Mouse (Mus musculus): ENCODE measurements around the gene Sorcs3. TPM values are rescaled to one million over a fixed set of nuclear protein-coding genes. Genes with fewer than 3 reads are reported as not detected.

The Sorcs3 gene
- polyA plus RNA-seq (2012; rRNA removed) = 14.3 and 17.7 TPM in 2 replicates

DNA sequence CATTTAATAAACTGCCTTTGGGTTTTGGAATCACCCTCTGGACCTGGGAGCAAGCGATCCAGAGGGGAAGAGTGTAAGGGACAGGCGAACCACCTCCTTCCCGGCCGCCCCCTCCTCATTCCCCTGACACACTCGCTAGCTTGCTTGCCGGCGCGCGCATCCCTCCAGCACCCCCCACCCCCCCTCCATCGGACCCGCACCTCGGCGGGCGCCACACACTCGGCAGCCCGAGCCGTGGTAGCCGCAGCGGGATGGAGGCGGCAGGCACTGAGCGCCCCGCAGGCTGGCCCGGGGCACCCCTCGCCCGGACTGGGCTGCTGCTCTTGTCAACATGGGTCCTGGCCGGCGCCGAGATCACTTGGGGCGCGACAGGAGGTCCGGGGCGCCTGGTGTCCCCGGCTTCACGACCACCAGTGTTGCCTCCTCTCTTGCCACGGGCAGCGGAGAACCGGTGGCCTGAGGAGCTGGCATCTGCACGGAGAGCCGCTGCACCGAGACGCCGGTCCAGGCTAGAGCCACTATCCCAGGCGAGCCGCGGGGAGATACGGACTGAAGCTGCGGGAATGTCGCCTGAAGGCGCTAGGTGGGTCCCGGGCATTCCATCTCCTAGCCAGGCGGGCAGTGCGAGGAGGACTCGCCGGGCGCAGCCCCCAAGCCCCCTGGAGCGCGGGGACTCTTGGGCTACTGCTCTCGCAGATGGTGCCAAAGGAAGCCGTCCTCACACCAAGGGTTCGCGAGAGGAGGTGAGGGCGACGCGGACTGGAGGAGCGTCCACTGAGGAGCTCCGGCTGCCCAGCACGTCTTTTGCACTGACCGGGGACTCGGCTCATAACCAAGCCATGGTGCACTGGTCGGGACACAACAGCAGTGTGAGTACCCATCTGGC is at the start of gene Sorcs3:
Gene Sorcs3 (plus strand): TSS at position 97 of the 886 bp plus-strand sequence.
- peak in 1 of 2 experiments; percentile 24 for DNase-seq (ENCODE audit: extremely low spot score in 1 of 2, low spot score in 1 of 2)

DNA sequence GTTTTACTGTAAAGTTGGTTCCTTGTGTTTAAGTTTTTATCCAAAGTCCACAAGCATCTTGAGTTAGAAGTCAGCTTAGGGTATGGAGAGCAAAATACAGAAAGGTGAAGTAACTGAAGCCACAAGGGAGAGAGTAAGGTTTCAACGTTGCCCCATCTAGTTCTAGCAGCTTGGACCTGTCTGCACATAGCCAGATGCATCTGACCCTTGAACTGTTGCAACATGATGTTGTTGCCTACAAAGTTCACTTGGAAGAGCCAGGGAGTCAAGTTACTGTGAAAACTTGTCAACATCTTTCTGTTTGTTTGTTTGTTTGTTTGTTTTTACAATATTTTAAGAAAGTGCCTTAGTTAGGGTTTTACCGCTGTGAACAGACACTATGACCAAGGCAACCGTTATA is 40.5 kb upstream of the Sorcs3 start:
- no peak for DNase-seq (ENCODE audit: extremely low spot score in 1 of 2, low spot score in 1 of 2)

DNA sequence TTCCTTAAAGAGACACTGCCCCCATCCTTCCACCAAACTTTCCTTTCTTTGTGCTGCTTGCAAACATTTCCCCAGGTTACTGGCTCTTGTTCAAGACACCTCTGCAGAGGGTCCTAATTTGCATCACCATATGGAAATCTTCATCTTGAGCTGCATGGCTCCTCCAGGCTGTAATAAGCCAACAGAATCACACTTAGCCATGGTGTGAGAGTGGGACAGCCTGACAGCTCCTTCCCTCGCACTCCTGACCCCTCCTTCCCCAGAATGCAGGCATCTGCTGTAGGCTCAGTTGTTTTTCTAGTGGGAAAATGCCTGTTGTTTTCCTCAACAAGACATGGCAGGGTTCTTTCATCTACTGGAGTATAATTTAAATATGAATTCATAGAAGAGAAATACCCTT is 38.7 kb upstream of the Sorcs3 start:
- peak; percentile 27 to 65 for DNase-seq (ENCODE audit: extremely low spot score in 1 of 2, low spot score in 1 of 2)

DNA sequence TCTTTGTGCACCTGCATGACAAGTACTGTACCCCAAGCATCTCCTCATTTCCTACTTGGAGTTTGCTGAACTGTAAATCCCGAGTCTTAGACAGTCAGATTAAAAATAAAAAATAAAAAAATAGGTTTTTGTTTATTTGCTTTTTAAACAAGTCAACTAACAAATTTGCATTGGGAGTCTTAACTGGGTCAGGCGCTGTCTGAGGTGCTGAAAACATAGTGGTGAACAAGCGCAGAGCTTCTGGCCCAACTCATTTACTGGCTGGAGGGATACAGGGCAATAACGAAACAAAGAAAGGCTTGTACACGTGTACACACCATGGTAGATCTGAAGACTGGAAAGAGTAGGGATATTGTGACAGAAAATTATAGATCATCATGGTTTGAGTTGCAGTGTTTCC is 37.5 kb upstream of the Sorcs3 start:
- no peak for DNase-seq (ENCODE audit: extremely low spot score in 1 of 2, low spot score in 1 of 2)

DNA sequence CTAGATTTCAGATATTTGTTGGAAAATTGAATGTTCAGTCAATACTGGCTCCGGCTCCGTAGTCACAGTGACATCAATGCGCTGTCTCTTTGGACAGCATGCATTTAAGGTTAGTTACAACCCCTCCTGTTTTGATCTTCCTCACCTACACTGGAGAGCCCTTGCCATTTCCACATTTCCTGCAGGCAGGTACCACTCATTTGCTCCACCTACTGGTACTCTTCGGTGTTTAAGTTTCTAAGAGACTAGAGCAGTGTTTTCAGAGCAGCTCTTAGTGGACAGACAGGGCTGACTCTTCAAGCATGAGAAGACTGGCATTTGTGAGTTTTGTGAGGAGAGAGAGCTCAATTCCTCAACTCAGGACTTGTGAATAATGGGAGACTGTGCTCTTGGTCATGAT is 31.1 kb upstream of the Sorcs3 start:
- peak in 1 of 2 experiments; percentile 39 for DNase-seq (ENCODE audit: extremely low spot score in 1 of 2, low spot score in 1 of 2)

DNA sequence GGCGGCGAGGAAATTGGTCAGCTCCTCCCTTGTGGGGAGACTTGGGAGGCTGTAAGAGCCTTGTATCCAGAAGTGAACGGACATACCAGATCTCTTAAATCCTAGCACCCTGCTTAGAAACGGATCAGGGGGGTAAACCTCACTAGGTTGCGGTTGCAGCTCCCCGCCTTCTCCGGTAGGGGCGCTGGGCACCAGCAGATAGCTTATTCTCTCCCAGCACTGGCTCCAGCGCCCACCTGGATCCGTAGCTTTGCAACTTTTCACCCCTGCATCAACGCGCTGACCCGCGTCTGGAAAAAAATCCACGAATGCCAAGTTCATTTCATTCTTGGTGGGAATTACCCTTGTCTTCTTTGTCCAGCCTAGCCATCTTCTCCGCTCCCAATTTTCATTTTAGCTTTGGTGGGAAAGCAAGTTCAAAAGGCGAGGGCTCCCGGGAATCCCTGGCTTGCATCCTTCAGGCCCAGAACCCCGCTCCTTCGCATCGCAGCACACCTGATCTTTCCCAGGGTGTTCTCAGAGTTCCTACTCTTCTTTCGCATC is 1.8 kb upstream of the Sorcs3 start:
- peak in 1 of 2 experiments; percentile 92 for DNase-seq (ENCODE audit: extremely low spot score in 1 of 2, low spot score in 1 of 2)

DNA sequence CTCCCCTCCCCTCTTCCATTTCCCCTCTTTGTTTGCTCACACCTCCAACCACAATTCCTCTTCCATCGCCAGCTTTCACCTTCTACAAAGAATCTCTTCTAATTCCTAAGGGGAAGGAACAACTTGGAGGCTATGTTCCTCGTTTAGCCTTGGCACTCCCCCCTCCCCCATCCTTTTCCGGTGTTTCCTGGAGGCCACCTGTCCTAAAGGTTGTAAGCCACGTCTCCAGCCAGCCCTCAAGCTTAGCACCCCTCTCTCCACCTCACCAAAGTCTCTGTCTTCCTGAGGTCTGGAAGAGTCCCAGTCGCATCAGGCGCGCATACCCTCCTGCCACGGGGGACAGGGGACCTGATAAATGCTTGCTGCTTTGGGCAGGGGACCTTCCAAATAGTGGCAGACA is 1.3 kb upstream of the Sorcs3 start:
- peak in 1 of 2 experiments; percentile 27 for DNase-seq (ENCODE audit: extremely low spot score in 1 of 2, low spot score in 1 of 2)

DNA sequence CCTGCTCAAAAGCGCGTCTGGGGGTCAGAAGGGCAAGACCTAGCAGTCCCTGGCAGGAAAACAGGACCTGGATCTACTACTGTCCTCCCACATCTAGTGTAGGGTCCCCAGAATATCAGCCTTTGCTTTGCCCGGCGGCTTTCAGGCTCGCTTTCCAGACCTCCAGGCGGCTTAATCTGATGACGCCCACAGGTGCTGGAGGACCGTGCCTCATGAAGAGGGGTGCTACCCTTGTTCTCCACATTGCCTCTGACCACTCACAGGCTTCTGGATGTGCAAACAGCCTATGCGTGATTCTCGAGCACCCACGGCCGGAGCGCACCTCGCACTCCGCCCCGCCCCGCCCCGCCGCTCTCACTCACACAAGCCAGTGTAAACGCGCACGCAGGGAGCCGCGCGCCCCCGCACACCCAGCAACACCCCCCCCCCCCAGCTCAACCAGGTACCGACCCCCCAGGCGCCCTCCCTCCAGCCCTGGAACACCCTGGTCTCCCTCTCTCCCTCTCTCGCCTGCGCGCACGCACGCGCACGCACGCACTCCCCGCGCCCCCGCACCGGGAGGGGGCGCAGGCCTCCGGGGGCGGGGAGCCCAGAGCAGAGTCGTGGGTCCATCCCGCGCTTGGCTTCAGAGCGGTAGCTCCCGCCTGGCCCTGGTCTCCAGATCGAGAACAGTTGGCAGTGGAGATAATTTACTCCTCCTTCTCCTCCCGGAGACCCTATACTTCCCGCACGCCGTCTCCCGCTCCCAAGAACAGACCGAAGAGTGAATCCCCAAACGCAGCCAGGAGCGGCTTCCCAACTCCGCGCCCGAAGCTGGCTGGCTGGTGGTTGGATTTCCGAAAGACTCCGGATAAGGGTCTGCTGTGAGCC is 698 bp upstream of the Sorcs3 start:
- DNase-seq (ENCODE audit: extremely low spot score in 1 of 2, low spot score in 1 of 2) = peak in 1 of 2 experiments; percentile 53

DNA sequence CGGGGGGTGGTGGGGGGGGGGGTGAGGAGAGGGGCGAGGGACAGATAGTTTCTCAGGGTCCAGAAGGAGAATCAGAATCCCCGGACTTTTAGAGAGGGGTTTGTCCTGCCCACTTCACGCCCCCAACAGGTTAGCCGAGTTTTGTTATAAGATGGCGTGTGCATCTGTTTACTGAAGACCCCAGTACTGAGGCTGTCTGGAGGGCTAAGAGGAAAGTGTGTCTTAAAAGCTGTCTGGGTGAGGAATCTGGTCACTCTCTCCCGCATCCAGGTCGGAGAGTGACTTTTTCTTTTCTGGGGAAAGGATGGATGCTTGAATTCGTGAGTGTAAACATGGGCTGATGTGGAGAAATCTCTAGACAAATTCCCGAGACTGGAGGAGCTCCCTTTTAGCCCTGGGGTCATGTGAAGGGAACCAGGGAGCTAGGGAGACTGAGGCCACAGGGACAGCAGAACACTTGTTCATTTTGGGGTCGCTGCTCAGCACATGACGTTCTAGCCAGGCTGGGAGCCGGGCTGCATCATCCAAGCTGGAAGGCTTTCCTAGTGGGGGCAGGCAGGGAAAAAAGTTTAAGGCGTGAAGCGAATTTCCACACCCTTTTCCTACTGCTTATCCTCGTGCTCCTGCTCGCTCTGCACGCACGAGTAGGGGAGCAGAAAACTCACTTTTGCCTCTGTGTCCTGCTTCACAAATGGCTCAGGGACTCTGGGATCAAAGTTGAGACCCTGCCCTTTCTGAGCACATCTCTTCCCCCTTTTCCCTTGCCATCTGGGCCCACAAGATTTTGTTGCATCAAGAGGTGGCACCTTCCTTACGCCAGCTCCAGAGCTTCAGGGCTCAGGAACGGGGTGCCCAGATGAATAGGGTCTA is 1.3 kb downstream of the Sorcs3 start:
- peak in 1 of 2 experiments; percentile 53 for DNase-seq (ENCODE audit: extremely low spot score in 1 of 2, low spot score in 1 of 2)

DNA sequence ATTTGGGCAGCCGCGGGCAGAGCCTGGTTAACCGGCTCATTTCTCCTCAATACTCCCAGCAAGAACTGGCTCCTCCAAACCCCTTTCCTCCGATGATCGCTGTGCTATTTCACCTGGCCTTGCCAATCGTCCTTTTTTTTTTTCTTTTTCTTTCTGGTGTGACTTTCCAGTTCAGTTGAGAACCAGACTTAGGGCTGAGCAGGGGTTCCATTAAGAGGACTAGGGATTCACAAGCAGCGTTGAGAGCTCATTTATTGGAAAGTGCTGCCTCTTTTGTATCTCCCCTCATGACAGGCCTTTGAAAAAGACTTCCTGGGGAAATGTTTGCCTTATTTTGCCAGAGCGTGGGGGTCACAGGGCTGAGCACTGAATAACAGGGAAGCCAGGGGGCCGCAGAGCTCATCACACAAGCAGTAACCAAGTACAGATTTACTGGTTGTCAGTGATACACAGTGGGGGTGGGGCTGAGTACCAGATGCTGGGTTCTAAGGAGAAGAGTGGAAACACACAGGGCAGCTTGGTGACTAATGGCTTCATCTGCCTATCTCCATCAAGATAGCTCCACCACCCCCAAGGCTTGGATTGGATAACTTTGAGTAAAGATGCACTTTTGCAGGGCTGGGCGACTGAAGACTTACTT is 2.0 kb downstream of the Sorcs3 start:
- DNase-seq (ENCODE audit: extremely low spot score in 1 of 2, low spot score in 1 of 2) = peak in 1 of 2 experiments; percentile 62

DNA sequence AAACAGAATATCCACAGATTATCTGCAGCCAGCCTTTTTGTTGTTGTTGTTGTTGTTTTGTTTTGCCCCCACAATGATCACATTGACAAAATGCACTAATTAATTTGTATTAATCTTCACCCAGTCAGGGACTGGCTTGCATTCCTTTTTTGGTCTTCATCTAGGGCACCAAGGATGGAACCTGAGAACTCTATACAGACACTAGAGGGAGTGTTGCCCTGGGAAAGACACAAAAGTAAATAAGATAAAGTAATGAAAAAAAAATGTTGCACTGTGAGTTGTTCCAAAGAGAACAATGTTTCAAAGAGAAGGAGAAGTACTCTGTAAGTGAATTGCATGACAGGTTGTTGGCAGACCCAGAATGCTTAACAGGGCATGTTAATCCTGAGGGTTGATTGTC is 9.6 kb downstream of the Sorcs3 start:
- no peak for DNase-seq (ENCODE audit: extremely low spot score in 1 of 2, low spot score in 1 of 2)

DNA sequence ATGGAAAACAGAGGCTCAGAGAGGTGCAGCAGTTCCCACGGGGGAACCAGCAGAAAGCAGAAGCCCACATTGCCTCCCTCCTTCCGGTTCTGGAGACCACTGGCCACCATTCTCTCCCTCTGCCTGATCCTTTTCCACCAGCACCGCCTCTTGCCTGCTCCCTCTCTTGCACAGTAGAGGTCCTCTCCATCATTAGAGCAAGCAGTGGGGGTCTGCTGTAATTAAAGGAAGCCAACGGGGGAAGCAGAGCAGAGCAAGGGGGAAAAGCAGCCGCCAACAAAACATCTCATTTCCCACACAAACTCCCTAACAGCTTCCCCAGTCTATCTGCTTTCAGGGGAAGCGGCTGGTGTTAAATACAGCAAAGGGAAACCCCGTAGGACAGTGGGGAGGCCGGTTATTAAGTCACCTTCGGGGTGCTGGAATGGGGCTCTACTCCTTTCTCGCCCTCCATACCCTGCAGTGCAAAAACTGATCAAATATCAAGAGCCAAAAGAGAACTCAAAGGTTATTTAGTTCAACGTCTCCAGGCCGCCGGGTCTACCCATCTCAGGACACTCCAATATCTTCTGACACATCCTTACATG is 32.1 kb downstream of the Sorcs3 start:
- no peak for DNase-seq (ENCODE audit: extremely low spot score in 1 of 2, low spot score in 1 of 2)

DNA sequence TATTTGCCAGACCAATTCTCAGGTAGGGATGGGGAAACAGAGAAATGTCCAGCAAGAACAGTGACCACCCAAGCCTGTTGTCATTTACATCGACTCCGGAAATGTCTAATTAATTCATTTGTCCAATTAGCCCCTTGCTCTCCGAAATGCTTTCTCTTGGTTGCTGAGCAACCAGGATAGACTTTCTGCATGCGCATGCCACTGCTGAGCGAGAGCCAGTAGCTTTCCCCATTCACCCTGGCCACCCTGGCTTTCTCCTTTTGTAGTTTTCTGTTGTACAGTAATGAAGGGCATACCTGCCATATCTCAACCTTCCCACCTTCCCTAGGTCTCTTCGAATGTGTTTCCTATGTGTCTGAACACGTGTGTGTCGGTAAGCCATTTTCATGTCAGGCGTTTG is 32.6 kb downstream of the Sorcs3 start:
- no peak for DNase-seq (ENCODE audit: extremely low spot score in 1 of 2, low spot score in 1 of 2)

DNA sequence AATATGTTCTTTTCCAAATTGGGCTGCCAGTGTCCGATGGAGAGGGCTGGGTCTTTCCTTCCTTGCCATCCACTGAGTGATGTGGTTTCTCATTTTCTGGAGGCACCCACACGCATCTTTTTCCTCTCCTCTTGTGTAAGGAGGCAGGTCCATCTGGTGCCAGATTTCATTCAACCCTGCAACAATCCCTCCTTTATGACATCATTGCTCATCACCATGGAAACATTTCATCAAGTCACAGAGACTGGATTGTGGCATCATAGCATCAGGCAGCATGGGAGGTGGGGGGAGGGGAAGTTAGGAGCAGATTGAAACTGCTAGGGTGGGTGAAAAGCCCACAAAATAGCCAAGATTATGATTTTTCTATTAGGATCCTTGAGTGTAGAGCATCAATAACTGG is 35.1 kb downstream of the Sorcs3 start:
- DNase-seq (ENCODE audit: extremely low spot score in 1 of 2, low spot score in 1 of 2) = peak in 1 of 2 experiments; percentile 62

DNA sequence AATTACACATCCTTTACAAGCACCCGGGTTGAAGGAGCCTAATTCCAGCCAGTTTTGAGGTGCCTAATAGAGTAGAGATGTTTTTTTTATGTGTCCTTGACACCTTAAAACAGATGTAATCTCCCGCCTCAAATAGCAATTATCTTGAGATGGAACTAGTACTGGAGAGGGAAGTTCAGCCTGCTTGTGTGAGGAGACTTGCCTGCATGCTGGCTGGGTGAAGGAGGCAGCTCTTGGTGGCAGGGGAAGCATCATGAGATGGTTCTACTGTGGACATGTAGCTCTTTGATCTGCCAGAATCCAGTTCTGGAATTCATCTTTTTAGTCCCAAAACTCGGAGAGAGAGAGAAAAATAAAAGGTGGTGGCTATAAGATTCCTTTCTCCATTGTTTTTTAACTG is 38.2 kb downstream of the Sorcs3 start:
- DNase-seq (ENCODE audit: extremely low spot score in 1 of 2, low spot score in 1 of 2) = no peak

DNA sequence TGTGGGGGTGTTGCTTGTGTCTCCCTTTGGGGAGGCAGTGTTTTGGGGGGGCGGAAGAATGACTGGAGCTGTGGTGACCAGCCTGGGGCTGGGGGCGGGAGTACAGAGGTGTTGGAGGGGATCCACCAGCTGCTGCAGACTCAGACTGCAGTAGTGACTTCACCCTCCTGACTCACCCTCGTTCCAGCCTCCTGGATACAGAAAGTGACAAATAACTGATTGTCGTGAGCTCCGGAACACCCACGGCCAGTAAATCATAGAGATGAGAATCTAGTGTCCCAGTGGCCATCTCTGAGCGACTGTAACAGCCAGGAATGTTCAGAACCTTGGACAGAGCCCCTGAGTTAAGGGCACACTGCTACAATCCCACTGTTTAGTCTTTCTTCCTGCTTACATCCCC is 53.4 kb downstream of the Sorcs3 start:
- peak; percentile 29 to 68 for DNase-seq (ENCODE audit: extremely low spot score in 1 of 2, low spot score in 1 of 2)

DNA sequence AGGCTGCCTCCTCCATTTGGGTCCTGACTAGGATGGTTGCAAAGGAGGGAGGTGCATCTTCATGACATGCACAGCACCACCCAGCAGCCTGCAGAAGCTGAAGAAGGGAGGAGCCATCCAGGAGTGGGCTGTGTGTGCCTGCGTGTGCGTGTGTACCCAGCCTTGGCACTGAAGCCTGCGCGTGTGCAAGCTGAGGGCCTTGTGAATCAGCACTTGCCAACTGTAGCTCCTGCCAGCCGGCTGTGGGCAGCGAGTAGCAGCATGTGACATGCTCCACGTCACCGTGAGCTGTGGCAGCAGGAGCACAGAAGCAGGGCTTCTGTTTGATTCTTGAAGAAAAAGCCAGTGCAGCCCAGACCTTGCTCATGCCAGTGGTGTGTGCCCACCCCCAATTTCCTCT is 54.8 kb downstream of the Sorcs3 start:
- DNase-seq (ENCODE audit: extremely low spot score in 1 of 2, low spot score in 1 of 2) = peak; percentile 88 to 90

DNA sequence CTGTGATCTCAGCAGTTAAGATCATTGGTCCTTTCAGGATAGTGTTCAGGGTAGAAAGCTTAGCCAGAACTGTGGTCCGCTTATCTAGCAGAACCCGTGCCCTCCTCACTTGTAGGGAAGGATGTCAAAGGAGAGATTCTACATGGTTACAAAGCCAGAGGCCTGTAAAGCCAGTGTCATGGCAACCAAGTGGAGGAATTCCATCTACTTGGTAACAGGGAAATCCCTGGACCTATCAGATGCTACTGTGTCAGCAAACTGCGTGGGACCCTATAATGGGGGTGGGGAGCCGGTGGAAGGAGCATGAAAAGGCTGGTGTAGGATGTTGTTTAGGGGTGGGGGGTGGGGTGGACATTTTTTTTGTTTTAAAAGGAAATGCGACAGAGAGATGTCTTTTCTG is 57.9 kb downstream of the Sorcs3 start:
- DNase-seq (ENCODE audit: extremely low spot score in 1 of 2, low spot score in 1 of 2) = no peak

DNA sequence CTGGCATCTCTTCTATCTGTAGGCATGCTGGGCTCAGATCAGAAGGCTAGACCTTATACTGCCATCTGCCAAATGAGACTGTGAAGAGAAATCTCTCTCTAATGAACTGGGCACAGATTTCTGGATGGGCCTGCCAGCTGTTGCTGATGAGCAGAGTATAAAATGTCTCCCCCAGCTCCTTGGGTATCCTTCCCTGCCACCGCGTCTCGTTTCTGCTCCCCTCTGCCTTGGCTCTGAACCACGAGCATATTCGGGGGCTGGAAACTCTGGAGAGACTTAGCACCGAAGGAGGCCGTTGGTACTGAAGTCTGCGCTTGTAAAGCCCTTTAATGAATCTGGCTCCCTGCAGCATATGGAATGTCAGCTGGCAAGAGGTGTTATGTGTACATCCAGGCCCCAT is 74.4 kb downstream of the Sorcs3 start:
- no peak for DNase-seq (ENCODE audit: extremely low spot score in 1 of 2, low spot score in 1 of 2)

Measured in frontal cortex, adult 2 months (tissue).